Mouse (Mus musculus) embryonic facial prominence, embryonic 14.5 days (tissue): ENCODE results near the gene Exd2. TPM values are rescaled to one million over a fixed set of nuclear protein-coding genes. Genes with fewer than 3 reads are reported as not detected.

Experiments
- ATAC-seq: fragments of 200-750 bp; cut with Nextera tagmentation; 2 replicates; pipeline ENCODE4 v1.8.0; 2017; ENCODE audit warnings: low read depth, moderate number of reproducible peaks, moderate TSS enrichment
- DNase-seq: peaks from one replicate; pipeline ENCODE4 v3.0.0-alpha.2; 2015; ENCODE audit warnings: low spot score
- H3K27ac ChIP-seq: fragments of 300-500 bp; sonication (generic); replicated peaks from 2 replicates; pipeline ENCODE4 v1.5.1; 2014; ENCODE audit warnings: low read depth, mild to moderate bottlenecking, low read length, moderate library complexity
- H3K27me3 ChIP-seq: fragments of 300-500 bp; sonication (generic); replicated peaks from 2 replicates; pipeline ENCODE4 v1.6.1; 2014; ENCODE audit warnings: low read length; ENCODE audit not compliant: control insufficient read depth, insufficient read depth
- H3K36me3 ChIP-seq: fragments of 300-500 bp; sonication (generic); 2 replicates; pipeline ENCODE4 v1.6.1; 2014; ENCODE audit warnings: low read length, mixed read lengths; ENCODE audit not compliant: control insufficient read depth, insufficient read depth
- H3K4me1 ChIP-seq: fragments of 300-500 bp; sonication (generic); 2 replicates; pipeline ENCODE4 v1.6.1; 2014; ENCODE audit warnings: antibody characterized with exemption, low read length; ENCODE audit not compliant: control insufficient read depth, insufficient read depth
- H3K4me2 ChIP-seq: fragments of 300-500 bp; sonication (generic); 2 replicates; pipeline ENCODE4 v1.6.1; 2014; ENCODE audit warnings: low read depth, mild to moderate bottlenecking, low read length, moderate library complexity, mixed read lengths
- H3K4me3 ChIP-seq: fragments of 300-500 bp; sonication (generic); 2 replicates; pipeline ENCODE4 v1.5.1; 2014; ENCODE audit warnings: low read depth, mild to moderate bottlenecking, low read length
- H3K9ac ChIP-seq: fragments of 300-500 bp; sonication (generic); 2 replicates; pipeline ENCODE4 v1.6.1; 2014; ENCODE audit warnings: low read depth, mild to moderate bottlenecking, low read length, moderate library complexity, mixed read lengths
- H3K9me3 ChIP-seq: fragments of 300-500 bp; sonication (generic); 2 replicates; pipeline ENCODE4 v1.6.1; 2016; ENCODE audit warnings: low read length; ENCODE audit not compliant: control insufficient read depth
- WGBS: fragments of 180-500 bp; shearing (Covaris S2); extraction: QIAGEN DNeasy Blood & Tissue Kit; methylation state at CpG from one replicate; pipeline ENCODE4 v1.1.7; 2014; 5-methylcytosine and 5-hydroxymethylcytosine counted together
- polyA plus RNA-seq: library from polyadenylated mRNA; unstranded; fragments of >200 nt; fragmentation: Nextera tagmentation; extraction: Ambion mirVana; gene quantifications from 2 replicates; pipeline ENCODE4 v1.2.1, GENCODE M21; 2014

Gene Exd2
- polyA plus RNA-seq = 21.6 and 22.3 TPM in 2 replicates

- WGBS = 1% methylated on average over 31 of the region's 45 CpGs
- peak; percentile 97 for DNase-seq
- H3K9me3 ChIP-seq = no peaks in the 10 kb centered on the region
- peak within 1 kb of the TSS; percentile 89 for H3K27ac ChIP-seq
- peak within 1 kb of the TSS; percentile 83 for H3K4me2 ChIP-seq
- H3K9ac ChIP-seq = peak within 1 kb of the TSS; percentile 77
- no peaks in the 10 kb centered on the region for H3K36me3 ChIP-seq
- peak; percentile 98 for ATAC-seq
- peak within 1 kb of the TSS; percentile 84 for H3K4me3 ChIP-seq
- H3K4me1 ChIP-seq = 0 out of 2 replicates have a peak, but pooled peaks cover 4% of the 10 kb centered on the region
- H3K27me3 ChIP-seq = no peaks in the 10 kb centered on the region
These were observed at the start of gene Exd2 for GRCm38 (mm10) chr12:80462942-80463651. TSS of gene Exd2 (plus strand) at chr12:80463095.

DNA sequence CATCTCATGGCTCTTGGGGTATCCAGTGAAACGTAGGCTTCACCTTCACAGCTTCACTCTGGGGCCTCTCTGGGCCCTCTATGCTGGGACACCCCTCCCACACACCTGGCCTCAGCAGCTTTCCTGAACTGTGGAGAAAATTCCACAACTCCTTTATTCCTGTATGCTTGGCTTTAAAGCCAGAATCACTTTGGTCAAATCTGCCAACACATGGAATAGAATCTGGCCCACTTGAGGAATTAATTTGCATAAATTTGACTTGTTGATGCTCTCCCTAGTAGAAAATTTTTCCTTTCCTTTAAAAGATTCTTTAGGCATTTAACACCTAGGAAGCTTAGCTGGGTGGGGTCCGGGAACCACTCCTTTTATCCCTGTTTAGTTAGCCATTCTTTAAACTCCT lies 47.8 kb upstream of the Exd2 start:
- no peaks in the 10 kb centered on the region for H3K27me3 ChIP-seq
- no peak overlapping the region for H3K27ac ChIP-seq
- H3K9ac ChIP-seq = no peak overlapping the region
- DNase-seq (no peak), ATAC-seq (no peak)
- WGBS = 86% methylated on average over 2 of the region's 2 CpGs
- H3K4me1 ChIP-seq = no peaks in the 10 kb centered on the region
- no peak overlapping the region for H3K4me3 ChIP-seq
- peaks cover 40% of the 10 kb centered on the region for H3K36me3 ChIP-seq
- H3K9me3 ChIP-seq = peaks cover 18% of the 10 kb centered on the region
- H3K4me2 ChIP-seq = no peak overlapping the region

DNA sequence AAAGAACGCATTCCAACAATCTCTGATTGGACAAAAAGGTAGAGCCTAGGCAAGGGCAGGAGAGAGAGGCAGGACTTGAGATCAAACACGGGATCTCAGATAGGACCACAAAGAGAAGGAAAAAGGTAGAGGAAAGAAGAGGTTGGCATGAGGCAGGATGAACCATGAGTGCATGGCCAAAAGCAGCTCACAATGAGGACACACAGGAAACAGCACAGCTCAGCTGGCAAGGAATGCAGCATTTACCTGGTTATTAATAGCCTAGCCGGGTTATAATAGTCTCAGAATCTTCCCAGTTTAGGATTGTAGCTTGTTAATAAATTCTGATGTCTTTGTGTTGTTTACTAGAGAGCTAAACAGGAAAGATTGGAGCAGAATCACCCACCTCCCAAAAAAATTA lies 35.2 kb upstream of the Exd2 start:
- Histone ChIP-seq H3K9me3 (no peaks in the 10 kb centered on the region), H3K36me3 (peaks cover 32% of the 10 kb centered on the region), H3K9ac (no peak overlapping the region), H3K4me2 (no peak overlapping the region), H3K27ac (no peak overlapping the region), H3K4me3 (no peak overlapping the region), H3K27me3 (no peaks in the 10 kb centered on the region), H3K4me1 (no peaks in the 10 kb centered on the region)
- DNase-seq (no peak), ATAC-seq (no peak)
- 84% methylated on average over 3 of the region's 3 CpGs for WGBS

- no peak overlapping the region for H3K9ac ChIP-seq
- WGBS = 57% methylated on average over 4 of the region's 4 CpGs
- no peak overlapping the region for H3K4me2 ChIP-seq
- DNase-seq (no peak), ATAC-seq (no peak)
- H3K27me3 ChIP-seq = no peaks in the 10 kb centered on the region
- no peak overlapping the region for H3K27ac ChIP-seq
- H3K4me3 ChIP-seq = no peak overlapping the region
- no peaks in the 10 kb centered on the region for H3K9me3 ChIP-seq
- H3K4me1 ChIP-seq = peaks cover 11% of the 10 kb centered on the region
- H3K36me3 ChIP-seq = 0 out of 2 replicates have a peak, but pooled peaks cover 6% of the 10 kb centered on the region
These were observed 29.6 kb upstream of the Exd2 start for GRCm38 (mm10) chr12:80433266-80433665.

DNA sequence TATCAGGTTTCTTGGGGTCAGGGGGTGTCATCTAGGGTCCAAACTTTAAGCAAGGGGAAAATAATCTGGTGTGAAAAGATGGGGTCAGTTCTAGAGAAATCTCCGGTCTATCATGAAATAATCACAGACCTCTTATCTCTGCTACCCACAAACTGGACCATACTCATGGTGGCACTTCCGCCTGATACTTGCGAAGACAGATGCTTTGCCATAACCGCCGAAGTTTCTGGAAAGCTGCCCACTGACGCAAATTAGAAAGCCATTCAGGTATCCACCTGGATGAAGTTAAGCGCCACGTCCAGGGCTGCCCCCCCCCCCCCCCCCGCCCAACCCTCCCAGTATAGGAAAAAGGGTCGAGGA lies 28.3 kb upstream of the Exd2 start:
- H3K27ac ChIP-seq = peak overlapping the region; percentile 97
- peak overlapping the region; percentile 66 for H3K4me2 ChIP-seq
- H3K27me3 ChIP-seq = no peaks in the 10 kb centered on the region
- H3K9me3 ChIP-seq = no peaks in the 10 kb centered on the region
- ATAC-seq (no peak), DNase-seq (no peak)
- H3K9ac ChIP-seq = peak overlapping the region; percentile 90
- peaks cover 11% of the 10 kb centered on the region for H3K4me1 ChIP-seq
- no peaks in the 10 kb centered on the region for H3K36me3 ChIP-seq
- H3K4me3 ChIP-seq = peak overlapping the region; percentile 94
- 6% methylated on average over 8 of the region's 10 CpGs for WGBS

DNA sequence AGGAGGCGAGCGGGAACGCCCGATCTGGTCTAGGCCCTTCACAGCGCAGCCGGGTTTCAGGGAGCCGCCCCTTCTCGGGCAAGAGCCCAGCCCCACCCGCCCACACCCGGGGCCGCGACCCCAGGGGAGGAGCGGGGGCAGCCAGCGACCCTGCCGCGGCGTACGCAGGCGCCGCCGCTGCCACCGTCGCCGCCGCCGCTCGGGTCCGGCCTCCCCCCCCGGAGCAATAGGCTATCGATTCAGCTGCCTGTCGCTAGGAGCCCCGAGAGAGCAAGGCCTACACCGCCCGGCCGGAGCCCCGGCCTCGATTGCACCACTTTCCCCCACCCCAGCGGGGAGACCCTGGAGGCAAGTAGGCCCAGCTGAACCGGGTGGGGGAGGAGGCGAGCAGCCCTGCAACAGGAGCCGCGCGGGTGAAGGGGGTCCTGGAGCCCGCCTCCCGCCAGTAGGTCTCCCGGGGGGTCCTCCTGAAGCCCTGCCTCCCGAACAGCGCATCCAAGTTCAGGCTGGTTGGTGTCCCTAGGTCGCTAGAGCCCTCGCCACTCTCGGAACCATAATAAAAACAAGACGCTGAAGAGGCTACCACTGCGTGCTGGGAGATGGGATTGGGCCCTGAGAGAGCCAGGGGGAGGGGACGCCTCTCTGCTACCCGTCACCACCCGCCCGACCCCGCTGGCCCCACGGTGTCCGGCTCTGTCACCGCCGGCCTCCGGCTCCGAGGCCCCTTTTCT lies 27.8 kb upstream of the Exd2 start:
- Histone ChIP-seq H3K36me3 (no peaks in the 10 kb centered on the region), H3K27me3 (no peaks in the 10 kb centered on the region), H3K4me1 (peaks cover 11% of the 10 kb centered on the region), H3K4me3 (peak overlapping the region; percentile 94), H3K9ac (peak overlapping the region; percentile 90), H3K4me2 (peak overlapping the region; percentile 66), H3K9me3 (no peaks in the 10 kb centered on the region), H3K27ac (peak overlapping the region; percentile 97)
- peak; percentile 74 for ATAC-seq
- 0% methylated on average over 17 of the region's 64 CpGs for WGBS
- peak; percentile 83 for DNase-seq

DNA sequence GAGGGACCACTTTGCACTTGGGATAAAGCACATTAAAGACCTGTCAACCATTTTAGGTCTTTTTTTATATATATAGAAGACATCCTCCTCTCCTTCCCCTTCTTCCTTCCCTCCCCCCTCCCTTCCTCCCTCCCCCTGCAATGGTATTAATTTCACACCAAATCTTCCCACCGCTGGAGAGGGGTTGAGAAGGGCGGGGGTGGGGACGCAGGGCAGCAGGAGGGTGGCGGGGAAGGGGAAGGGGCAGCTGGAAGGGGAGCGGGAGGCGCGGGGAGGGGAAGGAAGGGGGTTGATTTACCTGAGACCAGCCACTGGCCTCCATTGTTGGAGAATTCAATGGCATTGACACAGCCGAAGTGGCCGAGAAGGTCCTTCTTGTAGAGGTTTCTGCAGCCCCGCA lies 27.0 kb upstream of the Exd2 start:
- DNase-seq = peak; percentile 39
- H3K4me2 ChIP-seq = peak overlapping the region; percentile 66
- no peaks in the 10 kb centered on the region for H3K36me3 ChIP-seq
- H3K9ac ChIP-seq = peak overlapping the region; percentile 90
- peak overlapping the region; percentile 94 for H3K4me3 ChIP-seq
- 0% methylated on average over 10 of the region's 10 CpGs for WGBS
- H3K27me3 ChIP-seq = no peaks in the 10 kb centered on the region
- H3K27ac ChIP-seq = peak overlapping the region; percentile 97
- peaks cover 11% of the 10 kb centered on the region for H3K4me1 ChIP-seq
- peak; percentile 8 for ATAC-seq
- no peaks in the 10 kb centered on the region for H3K9me3 ChIP-seq

- Histone ChIP-seq H3K9ac (peak within 1 kb of the TSS; percentile 90), H3K9me3 (no peaks in the 10 kb centered on the region), H3K4me3 (peak within 1 kb of the TSS; percentile 94), H3K36me3 (no peaks in the 10 kb centered on the region), H3K4me2 (peak within 1 kb of the TSS; percentile 66), H3K27ac (peak within 1 kb of the TSS; percentile 97), H3K27me3 (no peaks in the 10 kb centered on the region), H3K4me1 (peaks cover 11% of the 10 kb centered on the region)
- DNase-seq = peak; percentile 90
- 0% methylated on average over 11 of the region's 79 CpGs for WGBS
- ATAC-seq = peak; percentile 75
These were observed 26.4 kb upstream of the Exd2 start, which contains the start of gene Dcaf5 for GRCm38 (mm10) chr12:80436336-80436976. TSS of gene Dcaf5 (minus strand) at chr12:80436601.
